In the genomic region with DNA sequence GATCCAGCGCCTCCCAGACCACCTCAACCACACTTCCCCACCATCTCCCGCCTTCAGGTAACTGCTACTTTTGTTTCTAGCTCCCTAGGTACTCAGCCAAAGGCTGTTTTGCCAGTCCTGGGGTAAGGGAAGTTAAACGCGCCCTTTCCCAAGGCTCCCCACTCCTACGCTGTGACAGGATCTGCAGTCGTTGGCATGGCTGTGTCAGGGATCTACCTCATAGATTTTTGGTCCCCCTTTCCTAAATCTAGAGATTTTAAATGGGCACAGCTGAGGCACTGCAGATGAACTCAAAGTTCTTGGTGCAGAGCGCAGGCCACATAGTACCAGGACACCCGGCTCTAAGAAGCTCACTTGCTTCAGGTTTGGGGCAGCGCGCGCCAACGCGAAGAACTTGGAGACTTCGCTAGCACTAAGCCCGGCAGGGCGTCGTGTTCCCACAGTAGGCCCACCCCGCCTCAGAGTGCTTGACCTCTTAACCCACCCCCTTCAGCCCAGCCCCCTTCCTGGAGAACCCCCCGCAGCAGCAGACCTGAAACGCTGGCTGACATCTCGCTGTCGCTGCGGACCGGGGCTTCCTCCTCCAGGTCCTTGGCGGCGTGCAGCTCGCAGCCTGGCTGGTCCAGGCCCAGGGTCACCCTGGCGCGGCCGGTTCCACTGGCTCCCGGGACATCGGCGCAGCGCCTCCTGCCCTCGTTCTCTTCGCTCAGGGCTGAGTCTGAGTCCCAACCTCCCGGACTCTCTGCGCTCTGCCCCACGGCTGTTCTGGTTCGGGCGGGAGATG, we compare ENCODE assay signal across 10 mouse cellular contexts. TPM values are rescaled to one million over a fixed set of nuclear protein-coding genes. Genes with fewer than 3 reads are reported as not detected.
DNase-seq lines count a peak whose midpoint lies in the region; ATAC-seq and TF ChIP-seq lines count a peak whose summit lies in the region.
"Had no signal": no experiment of that assay in that cellular context is flagged by ENCODE, and none has a peak within 500 bp of the region (broad histone marks: within the 10 kb centered on the region; RNA-seq: fewer than 3 reads in every experiment).

No protein-coding gene starts in this region.

- no peak overlapping the region for H3K27ac ChIP-seq in kidney, embryonic 16.5 days (ENCODE audit: low read length)
- no peak overlapping the region for H3K27ac ChIP-seq in forebrain, postnatal 0 days (ENCODE audit: low read depth, low read length)
- no peak overlapping the region for H3K27ac ChIP-seq in midbrain, embryonic 16.5 days (ENCODE audit: low read length)

- TF ChIP-seq CTCF in forebrain, postnatal 0 days (IDR thresholded peaks at IDR 0.05; ENCODE audit: low read depth) = no peak

- H3K36me3 ChIP-seq in kidney, embryonic 16.5 days (ENCODE audit: insufficient read depth, low read length) = no peaks in the 10 kb centered on the region
- H3K36me3 ChIP-seq in forebrain, postnatal 0 days (ENCODE audit: insufficient read depth) = no peaks in the 10 kb centered on the region
- no peaks in the 10 kb centered on the region for H3K36me3 ChIP-seq in midbrain, embryonic 16.5 days (ENCODE audit: control insufficient read depth, insufficient read depth, low read length)

- WGBS in kidney, embryonic 16.5 days = 1% methylated on average over 35 of the region's 41 CpGs
- 6% methylated on average over 41 of the region's 41 CpGs for WGBS in forebrain, postnatal 0 days
- whole genome bisulfite sequencing in midbrain, embryonic 16.5 days = under 1% methylated on average over 41 of the region's 41 CpGs

- ATAC-seq in kidney, embryonic 16.5 days (ENCODE audit: low FRiP score, low TSS enrichment) = peak; percentile 49
- ATAC-seq in forebrain, postnatal 0 days = peak; percentile 20
- ATAC-seq in midbrain, embryonic 16.5 days = peak; percentile 46; the same call in 1 of the 2 replicates
- ATAC-seq in megakaryocyte-erythroid progenitor cell, adult 5-6 weeks (replicated peaks; ENCODE audit: low FRiP score, low TSS enrichment, poor library complexity, severe bottlenecking) = no peak

- no peak overlapping the region for H3K9ac ChIP-seq in kidney, embryonic 16.5 days (replicated peaks; ENCODE audit: low read length)
- H3K9ac ChIP-seq in forebrain, postnatal 0 days = no peak overlapping the region
- H3K9ac ChIP-seq in midbrain, embryonic 16.5 days (ENCODE audit: low read depth, low read length) = 0 out of 2 replicates have a peak overlapping the region, but pooled peaks have one; percentile 20

- no peak for DNase-seq in kidney, adult 8-10 months
- peak; percentile 73 for DNase-seq in embryo, embryonic 10 days (ENCODE audit: low spot score)
- no peak for DNase-seq in forebrain, postnatal 0 days
- DNase-seq in urinary bladder, postnatal 25 days (ENCODE audit: low spot score) = no peak
- DNase-seq in layer of hippocampus, adult 8-10 months (ENCODE audit: low spot score in 2 of 2) = no peak

- peaks cover 91% of the 10 kb centered on the region for H3K27me3 ChIP-seq in kidney, embryonic 16.5 days (ENCODE audit: insufficient read depth, low read length)
- peaks cover 87% of the 10 kb centered on the region for H3K27me3 ChIP-seq in forebrain, postnatal 0 days (ENCODE audit: insufficient read depth, low read length)
- H3K27me3 ChIP-seq in midbrain, embryonic 16.5 days (ENCODE audit: control insufficient read depth, insufficient read depth, low read depth, low read length) = peaks cover 69% of the 10 kb centered on the region

- H3K4me3 ChIP-seq in kidney, embryonic 16.5 days (ENCODE audit: low read length) = peak overlapping the region; percentile 42
- peak overlapping the region; percentile 18 for H3K4me3 ChIP-seq in forebrain, postnatal 0 days (ENCODE audit: low read depth, low read length)
- peak overlapping the region; percentile 33 for H3K4me3 ChIP-seq in midbrain, embryonic 16.5 days (ENCODE audit: low read depth, low read length)

- H3K4me2 ChIP-seq in kidney, embryonic 16.5 days (replicated peaks; ENCODE audit: low read depth, low read length) = peak overlapping the region; percentile 55
- H3K4me2 ChIP-seq in forebrain, postnatal 0 days (ENCODE audit: low read depth) = peak overlapping the region; percentile 44
- H3K4me2 ChIP-seq in midbrain, embryonic 16.5 days (ENCODE audit: low read length) = peak overlapping the region; percentile 63

- H3K9me3 ChIP-seq in kidney, embryonic 16.5 days (ENCODE audit: low read length) = no peaks in the 10 kb centered on the region
- no peaks in the 10 kb centered on the region for H3K9me3 ChIP-seq in forebrain, postnatal 0 days (ENCODE audit: low read length)
- no peaks in the 10 kb centered on the region for H3K9me3 ChIP-seq in midbrain, embryonic 16.5 days (replicated peaks; ENCODE audit: control insufficient read depth, low read length, poor library complexity, severe bottlenecking)

- H3K4me1 ChIP-seq in kidney, embryonic 16.5 days (ENCODE audit: insufficient read depth, low read length) = peaks cover 26% of the 10 kb centered on the region
- H3K4me1 ChIP-seq in forebrain, postnatal 0 days (ENCODE audit: insufficient read depth) = no peaks in the 10 kb centered on the region
- peaks cover 19% of the 10 kb centered on the region for H3K4me1 ChIP-seq in midbrain, embryonic 16.5 days (ENCODE audit: control insufficient read depth, insufficient read depth, low read length)

RNA-seq across cellular contexts. Expression of gene Nkx3-2, which starts 1.2 kb away (rescaled TPM):
- not detected in 2 replicates for polyA plus RNA-seq in kidney, embryonic 16.5 days (2015; fragmentation: Nextera tagmentation; extraction: Ambion mirVana)
- total RNA-seq in forebrain, postnatal 0 days (2014; rRNA removed) = not detected in 2 replicates
- not detected in 2 replicates for polyA plus RNA-seq in forebrain, postnatal 0 days (2015; fragmentation: Nextera tagmentation; extraction: Ambion mirVana)
- not detected in 2 replicates for polyA plus RNA-seq in midbrain, embryonic 16.5 days (2015; fragmentation: Nextera tagmentation; extraction: Ambion mirVana)
- not detected for total RNA-seq in layer of hippocampus, adult 8-10 months (2022)
- not detected in 2 replicates for total RNA-seq in megakaryocyte-erythroid progenitor cell, adult 5-6 weeks (2014; fragmentation: Nextera tagmentation)
- total RNA-seq in megakaryocyte-erythroid progenitor cell, adult 5-6 weeks (2017) = not detected in 2 replicates
- total RNA-seq: left cerebral cortex, postnatal 10 days had no signal
- polyA plus RNA-seq: thymus, postnatal 0 days had no signal

RNA-seq across cellular contexts. Expression of gene Rab28, which starts 55.2 kb away (rescaled TPM):
- 53.9 and 55.6 TPM in 2 replicates for polyA plus RNA-seq in kidney, embryonic 16.5 days (2015; fragmentation: Nextera tagmentation; extraction: Ambion mirVana)
- total RNA-seq in forebrain, postnatal 0 days (2014; rRNA removed) = 59.5 and 63.6 TPM in 2 replicates
- polyA plus RNA-seq in forebrain, postnatal 0 days (2015; fragmentation: Nextera tagmentation; extraction: Ambion mirVana) = 40.5 and 48.5 TPM in 2 replicates
- polyA plus RNA-seq in midbrain, embryonic 16.5 days (2015; fragmentation: Nextera tagmentation; extraction: Ambion mirVana) = 61.7 and 62.0 TPM in 2 replicates
- total RNA-seq in layer of hippocampus, adult 8-10 months (2022) = 10 to 100 TPM; 76.1 to 84.6 (median 81.1) TPM
- total RNA-seq in megakaryocyte-erythroid progenitor cell, adult 5-6 weeks (2014; fragmentation: Nextera tagmentation) = 19.2 and 22.5 TPM in 2 replicates
- total RNA-seq in megakaryocyte-erythroid progenitor cell, adult 5-6 weeks (2017) = 20.0 and 22.3 TPM in 2 replicates
